Mouse (Mus musculus): ENCODE measurements around the gene Btg3.
A peak's percentile ranks its signal among the peaks of the same experiment; 100 is the strongest.
"Not testable (repeated sequence)": the region's sequence is repeated elsewhere in the genome, so short reads cannot be mapped to it uniquely, and the experiment has no call there.

Gene Btg3

GRCm38 (mm10) chr16:78376745-78377570 lies at the start of gene Btg3:
Btg3 (minus strand) TSS chr16:78377192.
- DNase-seq, result peak; percentile 89

DNA sequence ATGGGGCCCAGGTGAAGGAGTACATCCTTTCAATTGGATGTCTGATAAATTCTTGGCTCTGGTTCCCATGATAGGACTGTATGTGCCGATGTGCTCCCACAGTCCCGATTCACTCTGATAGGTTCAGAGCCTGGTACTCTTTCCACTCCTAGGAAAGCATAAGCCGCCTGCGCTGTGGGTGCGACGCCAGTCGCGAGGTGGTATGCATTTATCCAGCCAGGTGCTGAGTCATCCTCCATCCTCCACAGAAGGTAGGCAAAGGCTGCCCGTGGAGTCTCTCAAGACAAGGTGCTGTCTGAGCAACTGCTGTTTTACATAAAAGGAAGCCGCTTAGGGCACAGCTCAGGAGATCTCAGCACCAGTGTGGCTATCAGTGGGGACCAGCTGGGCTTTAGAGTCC lies 40.7 kb upstream of the Btg3 start:
- no peak for DNase-seq

DNA sequence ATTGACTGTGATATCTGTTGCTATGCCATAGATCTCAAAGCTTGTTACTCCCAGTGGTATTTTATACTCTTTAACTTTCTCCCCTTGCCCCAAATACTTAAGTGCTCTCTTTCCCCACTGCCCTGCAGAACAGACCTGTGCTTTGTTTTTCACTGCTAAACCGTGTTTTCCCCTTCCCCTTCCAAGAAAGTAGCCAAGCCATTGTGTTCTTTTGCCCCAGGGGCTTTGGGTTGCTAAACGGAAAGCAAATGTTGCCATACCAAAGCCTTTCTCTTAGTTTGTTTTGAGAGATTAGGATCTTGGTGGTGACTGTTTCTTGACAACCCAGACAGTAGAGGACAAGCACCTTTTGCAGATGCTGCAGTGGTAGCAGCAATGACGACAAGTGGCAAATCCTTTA lies 39.5 kb upstream of the Btg3 start:
- no peak for DNase-seq

DNA sequence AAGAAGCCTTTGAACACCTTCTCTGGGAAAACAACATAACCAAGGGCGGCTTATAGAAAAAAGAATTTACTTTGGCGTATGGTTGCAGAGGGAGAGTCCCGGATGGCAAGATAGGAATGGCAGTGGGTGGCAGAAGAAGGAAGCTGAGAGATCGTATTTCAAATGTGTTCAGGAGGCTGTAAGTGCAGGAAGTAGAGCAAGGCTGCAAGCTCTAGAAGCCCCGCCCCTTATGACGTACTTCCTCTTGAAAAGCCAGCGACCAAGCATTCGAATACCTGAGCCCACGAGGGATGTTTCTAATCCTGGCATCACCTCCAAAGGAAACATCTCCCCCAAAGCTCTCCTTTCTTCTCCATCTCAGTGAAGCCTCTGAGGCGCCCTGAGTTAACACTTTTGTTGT lies 33.0 kb upstream of the Btg3 start:
- no peak for DNase-seq

GRCm38 (mm10) chr16:78407855-78408254 lies 30.9 kb upstream of the Btg3 start:
- DNase-seq, result no peak

DNA sequence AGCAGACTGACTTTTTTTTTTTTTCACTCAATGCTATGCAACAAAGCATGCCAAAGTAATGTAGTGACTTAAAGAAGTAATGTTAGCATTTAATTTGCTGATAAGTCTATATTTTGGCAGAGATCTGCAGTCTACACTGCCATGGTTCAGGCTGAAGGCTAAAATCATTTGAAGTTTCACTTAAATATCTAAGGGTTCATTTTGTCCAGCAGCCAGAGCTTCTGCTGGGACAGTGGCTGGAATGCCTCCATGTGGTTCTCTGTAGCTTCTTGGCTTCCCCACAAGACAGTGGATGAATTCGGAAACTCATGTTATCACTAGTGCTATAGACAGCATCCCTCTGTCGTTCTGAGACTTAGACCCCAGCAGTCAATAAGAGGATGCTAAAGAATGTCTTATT lies 29.7 kb upstream of the Btg3 start:
- no peak for DNase-seq

DNA sequence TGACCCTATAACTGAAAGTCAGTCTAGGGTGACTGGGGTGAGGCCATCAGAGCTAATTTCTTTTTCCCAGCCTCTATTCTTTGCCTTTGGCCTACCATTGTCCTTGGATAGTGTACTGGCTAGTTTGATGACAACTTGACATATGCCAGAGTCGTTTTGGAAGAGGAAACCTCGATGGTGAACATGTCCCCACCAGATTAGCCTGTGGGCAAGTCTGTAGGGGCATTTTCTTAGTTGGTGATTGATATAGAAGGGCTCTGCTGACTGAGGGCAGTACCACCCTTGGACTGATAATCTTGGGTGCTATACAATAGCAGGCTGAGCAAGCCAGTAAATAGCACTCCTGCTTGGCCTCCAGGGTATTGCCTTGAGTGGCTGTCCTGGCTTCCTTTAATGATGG lies 25.3 kb upstream of the Btg3 start:
- no peak for DNase-seq

DNA sequence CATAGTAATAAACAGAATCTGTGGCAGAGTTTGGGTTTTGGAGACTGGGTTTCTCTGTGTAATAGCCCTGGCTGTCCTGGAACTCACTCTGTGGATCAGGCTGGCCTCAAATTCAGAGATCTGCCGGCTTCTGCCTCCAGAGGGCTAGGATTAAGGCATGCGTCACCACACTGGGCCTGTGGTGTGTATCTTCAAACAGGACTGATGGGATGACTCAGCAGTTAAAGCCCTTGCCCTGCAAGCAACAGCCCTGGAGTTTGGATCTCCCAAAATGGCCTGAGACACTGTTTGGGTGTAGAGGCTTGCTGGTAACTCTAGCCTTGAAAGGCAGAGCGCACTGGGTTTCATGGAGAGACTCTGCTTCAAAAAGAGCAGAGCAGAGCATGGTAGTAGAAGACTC lies 22.4 kb upstream of the Btg3 start:
- DNase-seq, result no peak

- DNase-seq, result no peak
These were observed 21.7 kb upstream of the Btg3 start for GRCm38 (mm10) chr16:78398734-78399133.

GRCm38 (mm10) chr16:78391354-78391753 lies 14.4 kb upstream of the Btg3 start:
- DNase-seq, result no peak

DNA sequence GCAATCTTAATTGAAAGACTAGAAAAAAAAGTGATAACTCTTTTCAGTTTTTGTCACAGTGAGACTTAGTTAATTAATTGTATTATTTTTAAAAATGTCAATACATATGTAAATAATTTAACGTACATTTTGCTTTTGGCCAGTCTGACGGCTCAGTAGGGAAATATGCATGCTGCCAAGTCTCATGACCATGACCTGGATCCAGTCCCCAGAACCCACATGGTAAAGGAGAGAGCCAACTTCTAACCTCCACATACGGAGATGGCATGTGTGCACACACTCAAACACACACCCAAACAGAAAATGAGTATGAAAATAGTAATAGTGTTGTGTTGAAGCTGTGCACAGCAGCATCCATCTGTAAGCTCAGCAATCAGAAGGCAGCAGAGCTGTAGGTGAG lies 13.0 kb upstream of the Btg3 start:
- DNase-seq, result no peak

GRCm38 (mm10) chr16:78389122-78389521 lies 12.1 kb upstream of the Btg3 start:
- DNase-seq, result no peak

DNA sequence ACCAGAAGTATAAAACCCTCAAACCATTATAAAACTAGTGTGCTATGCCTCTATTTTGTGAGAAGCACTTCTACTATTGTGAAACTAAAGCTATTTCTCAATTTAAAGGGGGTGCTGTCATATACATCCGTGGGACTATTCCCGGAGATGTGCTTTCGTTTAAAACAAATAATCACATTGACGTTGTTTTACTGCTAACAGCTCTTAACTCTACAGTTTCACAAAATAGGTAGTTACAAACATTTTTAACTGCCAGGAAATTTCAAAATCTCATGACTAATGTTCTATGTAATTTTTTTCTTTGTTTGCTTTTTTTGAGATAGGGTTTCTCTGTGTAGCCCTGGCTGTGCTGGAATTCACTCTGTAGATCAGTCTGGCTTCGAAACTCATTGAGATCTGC lies 1.5 kb upstream of the Btg3 start:
- no peak for DNase-seq

- DNase-seq, result peak; percentile 39
These were observed 936 bp downstream of the Btg3 start for GRCm38 (mm10) chr16:78375821-78376691.

DNA sequence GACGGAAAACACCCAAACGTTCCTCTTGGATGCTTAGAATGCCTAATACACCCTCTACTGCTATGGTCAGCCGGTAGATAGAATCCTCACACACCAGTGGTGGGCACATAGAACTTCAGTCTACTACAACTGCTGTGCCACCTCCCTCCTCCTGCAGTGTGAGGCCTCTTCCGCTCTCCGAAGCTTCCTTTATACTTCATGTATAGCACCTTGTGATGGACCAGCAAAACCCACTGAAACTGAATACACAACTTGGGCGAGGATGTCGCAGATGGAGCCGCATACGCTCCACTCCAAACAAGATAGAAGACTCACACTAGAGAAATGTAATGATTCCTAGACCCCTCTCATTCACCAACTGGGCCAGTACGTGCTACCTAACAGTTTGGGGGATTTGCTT lies 1.8 kb downstream of the Btg3 start:
- no peak for DNase-seq

DNA sequence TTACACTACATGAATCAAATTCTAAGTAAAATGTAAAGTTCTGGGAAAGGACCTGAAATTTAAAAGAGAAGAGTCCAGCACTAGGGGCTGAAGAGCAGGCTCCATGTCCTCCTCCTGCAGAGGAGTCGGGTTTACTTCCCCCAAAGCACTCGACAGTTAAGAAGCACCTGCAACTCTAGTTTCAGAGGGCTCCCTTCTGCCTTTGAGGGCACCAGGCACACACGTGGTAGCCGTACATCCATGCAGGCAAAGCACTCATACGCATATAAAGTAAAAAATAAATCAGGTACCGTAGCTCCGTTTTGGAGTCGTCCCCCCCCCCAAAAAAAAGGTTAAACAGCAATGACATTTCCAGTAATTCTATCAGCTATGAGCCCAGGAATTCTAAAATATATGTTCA lies 3.2 kb downstream of the Btg3 start:
- no peak for DNase-seq

DNA sequence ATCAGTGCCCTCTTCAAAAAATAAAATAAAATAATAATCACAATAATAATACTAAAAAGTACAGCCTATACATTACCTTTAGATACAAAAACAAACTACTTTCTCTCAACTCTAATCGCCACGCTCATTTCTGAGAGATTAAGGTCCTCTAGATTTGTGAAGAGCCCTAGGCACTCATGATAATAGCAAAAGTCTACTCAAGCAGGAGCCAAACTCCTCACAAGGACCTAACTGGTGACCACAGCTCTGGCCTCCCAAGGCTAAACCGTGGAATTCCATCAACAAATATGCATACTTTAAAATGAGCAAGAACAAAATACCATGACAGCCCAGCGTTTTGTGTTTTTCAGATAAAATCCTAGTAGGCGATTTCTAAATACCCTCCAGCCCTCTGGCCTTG lies 4.2 kb downstream of the Btg3 start:
- no peak for DNase-seq

- no peak for DNase-seq
These were observed 5.4 kb downstream of the Btg3 start for GRCm38 (mm10) chr16:78371491-78372046.

- not testable (repeated sequence) for DNase-seq
These were observed 12.4 kb downstream of the Btg3 start for GRCm38 (mm10) chr16:78364554-78364953.

DNA sequence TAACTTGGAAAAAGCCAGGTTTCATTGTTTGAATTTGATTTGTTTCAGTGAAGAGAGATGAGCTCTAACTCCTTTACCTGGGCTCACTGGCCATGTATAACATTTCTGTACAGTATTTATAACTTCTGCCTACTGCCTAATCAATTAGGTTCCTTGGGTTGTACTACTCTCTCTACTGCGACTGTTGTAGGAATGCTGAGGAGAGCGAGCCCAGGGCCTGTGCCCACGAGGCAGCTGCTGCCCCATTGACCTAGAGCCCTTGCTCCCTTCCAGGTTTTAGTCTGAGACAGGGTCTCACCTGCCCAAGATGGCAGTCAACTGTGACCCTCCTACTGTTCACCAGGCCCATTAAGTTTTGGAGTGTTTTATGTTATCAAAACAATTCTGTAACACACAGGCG lies 15.5 kb downstream of the Btg3 start:
- DNase-seq, result no peak

GRCm38 (mm10) chr16:78357757-78358156 lies 19.2 kb downstream of the Btg3 start:
- DNase-seq, result no peak

DNA sequence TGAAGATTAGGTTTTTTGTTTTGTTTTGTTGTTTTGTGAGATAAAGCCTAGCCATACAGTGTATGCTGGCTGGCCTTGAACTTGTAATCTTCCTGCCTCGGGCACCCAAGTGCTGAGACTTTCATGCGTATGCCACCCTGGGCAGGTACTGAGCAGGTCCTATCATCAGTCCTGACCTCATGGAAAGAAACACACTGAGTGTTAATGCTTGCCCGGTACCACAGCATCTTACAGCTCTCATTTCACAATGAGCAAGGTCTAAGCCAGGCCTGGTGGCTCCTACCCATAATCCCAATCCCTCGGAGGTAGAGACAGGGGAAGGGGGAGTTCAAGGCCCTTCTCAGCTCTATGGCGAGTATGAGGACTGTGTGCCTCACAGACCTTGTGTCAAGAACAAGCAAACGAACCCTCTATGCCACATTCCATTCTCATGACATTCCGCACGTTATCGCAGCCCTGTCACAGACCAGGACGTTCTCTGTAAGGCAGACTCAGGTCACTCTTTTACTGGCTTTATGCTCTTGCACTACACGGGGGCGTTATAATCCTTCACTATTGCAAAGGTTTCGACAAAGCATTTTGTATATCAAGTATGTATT lies 29.6 kb downstream of the Btg3 start:
- DNase-seq, result no peak

GRCm38 (mm10) chr16:78346662-78347327 lies 30.2 kb downstream of the Btg3 start:
- no peak for DNase-seq

All from right cerebral cortex, postnatal 4 days (tissue).